1 mouse cellular context compared by ENCODE assay signal in genomic region chr10:41477018-41477277, GRCm38 (mm10).
TF ChIP-seq lines count a peak whose summit lies in the region.

No protein-coding gene starts in this region.

TF ChIP-seq in CH12.LX, 34 proteins besides CTCF, POLR2A, EP300 and RAD21 (continued from another document):
- TF ChIP-seq MXI1 (IDR thresholded peaks at IDR 0.05; ENCODE audit: low read depth, low read length) (0 out of 2 replicates have a peak, but pooled peaks have one; percentile 12), RCOR1 (conservative IDR thresholded peaks at IDR 0.05; ENCODE audit: low read depth, low read length) (0 out of 2 replicates have a peak, but pooled peaks have one; percentile 34), ZMIZ1 (IDR thresholded peaks at IDR 0.05; ENCODE audit: low read depth, low read length) (0 out of 2 replicates have a peak, but pooled peaks have one; percentile 36), ZNF384 (IDR thresholded peaks at IDR 0.05; ENCODE audit: low read depth, low read length) (no peak), JUND (conservative IDR thresholded peaks at IDR 0.05; ENCODE audit: low read depth, low read length) (no peak), KAT2A (IDR thresholded peaks at IDR 0.05; ENCODE audit: insufficient replicate concordance, low read length) (no peak), SMC3 (IDR thresholded peaks at IDR 0.05; ENCODE audit: low read depth, low read length) (no peak), SIN3A (IDR thresholded peaks at IDR 0.05; ENCODE audit: low read length) (0 out of 2 replicates have a peak, but pooled peaks have one; percentile 31), HCFC1 (IDR thresholded peaks at IDR 0.05; ENCODE audit: low read depth, low read length) (no peak), PAX5 (IDR thresholded peaks at IDR 0.05; ENCODE audit: low read length) (no peak), ZC3H11A (IDR thresholded peaks at IDR 0.05; ENCODE audit: low read depth, low read length) (no peak), MYC (IDR thresholded peaks at IDR 0.05; ENCODE audit: low read depth, low read length) (no peak), TBP (conservative IDR thresholded peaks at IDR 0.05; ENCODE audit: low read depth, low read length) (no peak), ELF1 (IDR thresholded peaks at IDR 0.05; ENCODE audit: low read depth, low read length) (peak; percentile 59), TCF12 (IDR thresholded peaks at IDR 0.05; ENCODE audit: low read depth, low read length) (0 out of 2 replicates have a peak, but pooled peaks have one; percentile 18), MAX (IDR thresholded peaks at IDR 0.05; ENCODE audit: low read length) (0 out of 2 replicates have a peak, but pooled peaks have one; percentile 23), MEF2A (IDR thresholded peaks at IDR 0.05; ENCODE audit: borderline replicate concordance, low read depth, low read length) (no peak), ETS1 (conservative IDR thresholded peaks at IDR 0.05; ENCODE audit: low read depth, low read length) (0 out of 2 replicates have a peak, but pooled peaks have one; percentile 26), JUN (IDR thresholded peaks at IDR 0.05; ENCODE audit: insufficient read depth, low read depth, low read length) (no peak), CHD1 (IDR thresholded peaks at IDR 0.05; ENCODE audit: low read depth, low read length) (peak; percentile 9; the same call in 1 of the 2 replicates), MAFK (IDR thresholded peaks at IDR 0.05; ENCODE audit: insufficient replicate concordance, low read length) (no peak), ZKSCAN1 (IDR thresholded peaks at IDR 0.05; ENCODE audit: borderline replicate concordance, low read depth, low read length) (no peak), BHLHE40 (IDR thresholded peaks at IDR 0.05; ENCODE audit: low read depth, low read length) (no peak), CHD2 (IDR thresholded peaks at IDR 0.05; ENCODE audit: low read length) (peak; percentile 53), POLR2AphosphoS2 (IDR thresholded peaks at IDR 0.05; ENCODE audit: low read depth, low read length) (no peak), NRF1 (IDR thresholded peaks at IDR 0.05; ENCODE audit: low read depth, low read length) (no peak), USF2 (conservative IDR thresholded peaks at IDR 0.05; ENCODE audit: low read depth, low read length) (no peak), USF1 (IDR thresholded peaks at IDR 0.05; ENCODE audit: low read depth, low read length) (no peak), E2F4 (IDR thresholded peaks at IDR 0.05; ENCODE audit: insufficient replicate concordance, low read depth, low read length) (no peak), UBTF (IDR thresholded peaks at IDR 0.05; ENCODE audit: low read depth, low read length) (no peak)
